Mouse (Mus musculus) kidney, adult 11 months (tissue): ENCODE measurements around the gene Shq1.

ENCODE experiments used
- DNase-seq: peaks from one replicate; pipeline ENCODE4 v3.0.0; 2022

Shq1 gene

GRCm38 (mm10) chr6:100593857-100594256, 77.1 kb downstream of the Shq1 start:
- DNase-seq, result no peak

- DNase-seq, result no peak
Measured at GRCm38 (mm10) chr6:100592991-100593390, 78.0 kb downstream of the Shq1 start.

- no peak for DNase-seq
Measured at GRCm38 (mm10) chr6:100590602-100591001, 80.4 kb downstream of the Shq1 start.

GRCm38 (mm10) chr6:100588876-100589275, 82.1 kb downstream of the Shq1 start:
- no peak for DNase-seq

GRCm38 (mm10) chr6:100586758-100587157, 84.2 kb downstream of the Shq1 start:
- DNase-seq, result no peak

GRCm38 (mm10) chr6:100581951-100582350, 89.0 kb downstream of the Shq1 start:
- DNase-seq, result no peak

- no peak for DNase-seq
Measured at GRCm38 (mm10) chr6:100581056-100581455, 89.9 kb downstream of the Shq1 start.

GRCm38 (mm10) chr6:100577590-100577989, 93.4 kb downstream of the Shq1 start:
- DNase-seq, result no peak

GRCm38 (mm10) chr6:100576171-100576570, 94.8 kb downstream of the Shq1 start:
- DNase-seq, result no peak

GRCm38 (mm10) chr6:100566774-100567173, 104.2 kb downstream of the Shq1 start:
- DNase-seq, result no peak

GRCm38 (mm10) chr6:100564516-100564915, 106.4 kb downstream of the Shq1 start:
- no peak for DNase-seq

- peak; percentile 56 for DNase-seq
Measured at GRCm38 (mm10) chr6:100563552-100564341, 107.2 kb downstream of the Shq1 start.

GRCm38 (mm10) chr6:100562719-100563551, 108.0 kb downstream of the Shq1 start:
- no peak for DNase-seq

- no peak for DNase-seq
Measured at GRCm38 (mm10) chr6:100558057-100558456, 112.9 kb downstream of the Shq1 start.

GRCm38 (mm10) chr6:100542154-100542997, 128.6 kb downstream of the Shq1 start:
- DNase-seq, result no peak

GRCm38 (mm10) chr6:100539698-100540097, 131.3 kb downstream of the Shq1 start:
- no peak for DNase-seq

- no peak for DNase-seq
Measured at GRCm38 (mm10) chr6:100538570-100538969, 132.4 kb downstream of the Shq1 start.

- no peak for DNase-seq
Measured at GRCm38 (mm10) chr6:100537987-100538386, 133.0 kb downstream of the Shq1 start.

GRCm38 (mm10) chr6:100537042-100537441, 133.9 kb downstream of the Shq1 start:
- DNase-seq, result no peak

- DNase-seq, result no peak
Measured at GRCm38 (mm10) chr6:100533364-100533763, 137.6 kb downstream of the Shq1 start.

GRCm38 (mm10) chr6:100532326-100532725, 138.6 kb downstream of the Shq1 start:
- no peak for DNase-seq

GRCm38 (mm10) chr6:100529673-100530072, 141.3 kb downstream of the Shq1 start:
- DNase-seq, result no peak

GRCm38 (mm10) chr6:100528556-100528955, 142.4 kb downstream of the Shq1 start:
- no peak for DNase-seq
